Mouse (Mus musculus): ENCODE measurements around the gene Sec14l3. TPM values are rescaled to one million over a fixed set of nuclear protein-coding genes. Genes with fewer than 3 reads are reported as not detected.

The Sec14l3 gene
- polyA plus RNA-seq, 1 experiment from 2014 or later: not detected

- H3K27me3 ChIP-seq (replicated peaks; ENCODE audit: low read depth, poor library complexity, severe bottlenecking): peaks cover 17% of the 10 kb centered on the region
These were observed 28.7 kb upstream of the Sec14l3 start for GRCm38 (mm10) chr11:4035916-4036315.

DNA sequence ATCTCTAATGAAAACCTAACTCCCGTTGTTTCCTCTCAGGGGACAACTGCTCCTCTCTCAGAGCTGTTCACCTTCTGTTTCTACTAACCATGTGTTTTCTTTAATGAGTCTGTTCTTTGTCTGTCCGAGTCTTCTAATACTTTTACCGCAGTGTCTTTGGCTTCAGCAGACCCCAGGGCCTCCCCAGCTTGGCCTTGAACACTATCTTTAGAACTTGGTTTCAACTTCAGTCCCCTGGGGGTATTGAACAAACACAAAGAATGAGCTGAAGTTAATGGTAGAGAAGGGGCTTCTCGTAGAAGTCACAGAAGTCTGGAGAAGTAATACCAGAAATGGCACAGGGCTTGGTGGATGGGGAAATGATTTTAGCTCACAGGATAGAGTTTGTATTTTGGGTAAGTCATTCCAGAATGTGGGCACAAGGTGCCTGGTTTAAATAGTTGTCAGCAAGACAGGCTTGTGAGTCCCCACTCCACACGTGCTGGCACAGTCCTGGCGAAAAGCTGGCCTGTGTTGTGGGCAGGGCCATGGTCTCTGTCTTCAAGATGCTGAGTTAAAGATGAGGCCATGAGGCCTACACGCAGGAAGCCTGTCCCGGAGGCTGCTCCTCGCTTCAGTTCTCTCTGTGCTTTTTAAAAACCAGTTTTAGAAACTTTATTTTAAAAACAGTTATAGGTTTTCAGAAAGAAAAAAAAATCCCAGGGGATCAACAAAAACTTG is 28.1 kb upstream of the Sec14l3 start:
- 66% methylated on average over 9 of the region's 9 CpGs for WGBS
- Histone ChIP-seq H3K4me3 (no peak overlapping the region), H3K9me3 (no peaks in the 10 kb centered on the region), H3K27ac (replicated peaks) (no peak overlapping the region), H3K27me3 (replicated peaks; ENCODE audit: low read depth, poor library complexity, severe bottlenecking) (peaks cover 11% of the 10 kb centered on the region), H3K36me3 (replicated peaks) (no peaks in the 10 kb centered on the region), H3K4me1 (peaks cover 2% of the 10 kb centered on the region; the same call in 1 of the 2 replicates)
- DNase-seq (ENCODE audit: low spot score): no peak

More at GRCm38 (mm10) chr11:4035916-4036315, 28.7 kb upstream of the Sec14l3 start:
- peaks cover 2% of the 10 kb centered on the region; the same call in 1 of the 2 replicates for H3K4me1 ChIP-seq
- no peak for DNase-seq (ENCODE audit: low spot score)
- WGBS: 88% methylated on average over 6 of the region's 6 CpGs
- H3K4me3 ChIP-seq: no peak overlapping the region
- no peaks in the 10 kb centered on the region for H3K9me3 ChIP-seq
- no peak overlapping the region for H3K27ac ChIP-seq (replicated peaks)
- H3K36me3 ChIP-seq (replicated peaks): no peaks in the 10 kb centered on the region

GRCm38 (mm10) chr11:4039951-4040350 is 24.7 kb upstream of the Sec14l3 start:
- Histone ChIP-seq H3K4me3 (no peak overlapping the region), H3K9me3 (no peaks in the 10 kb centered on the region), H3K27me3 (replicated peaks; ENCODE audit: low read depth, poor library complexity, severe bottlenecking) (no peaks in the 10 kb centered on the region), H3K36me3 (replicated peaks) (no peaks in the 10 kb centered on the region), H3K27ac (replicated peaks) (no peak overlapping the region), H3K4me1 (no peaks in the 10 kb centered on the region)
- 92% methylated on average over 4 of the region's 4 CpGs for WGBS
- DNase-seq (ENCODE audit: low spot score): no peak

DNA sequence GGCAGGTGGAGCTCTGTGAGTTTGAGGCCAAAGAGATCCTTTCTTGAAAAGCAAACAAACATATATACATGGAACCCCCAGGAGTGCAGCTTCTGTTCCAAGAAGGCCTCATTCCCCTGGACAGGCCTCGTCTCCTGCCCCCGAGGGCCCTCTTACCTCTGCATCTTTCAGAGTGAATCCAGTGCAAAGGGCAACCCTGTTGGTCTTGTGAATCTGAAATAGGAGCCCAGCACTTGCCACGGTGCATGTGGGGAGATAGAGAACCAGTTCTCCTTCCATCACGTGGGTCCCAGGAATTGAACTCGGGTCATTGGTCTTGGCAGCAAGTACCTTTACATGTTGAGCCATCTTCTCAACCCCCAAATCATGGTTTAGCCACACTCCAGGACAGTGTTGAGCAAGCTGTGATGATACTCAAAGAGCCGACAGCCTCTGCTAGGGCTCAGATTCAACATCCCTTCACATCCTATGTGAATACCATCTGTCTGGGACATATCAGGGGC is 23.5 kb upstream of the Sec14l3 start:
- H3K4me3 ChIP-seq: no peak overlapping the region
- DNase-seq (ENCODE audit: low spot score): no peak
- no peak overlapping the region for H3K27ac ChIP-seq (replicated peaks)
- H3K27me3 ChIP-seq (replicated peaks; ENCODE audit: low read depth, poor library complexity, severe bottlenecking): no peaks in the 10 kb centered on the region
- H3K4me1 ChIP-seq: no peaks in the 10 kb centered on the region
- no peaks in the 10 kb centered on the region for H3K9me3 ChIP-seq
- H3K36me3 ChIP-seq (replicated peaks): no peaks in the 10 kb centered on the region
- WGBS: 84% methylated on average over 6 of the region's 6 CpGs

GRCm38 (mm10) chr11:4043081-4043480 is 21.6 kb upstream of the Sec14l3 start:
- H3K36me3 ChIP-seq (replicated peaks): no peaks in the 10 kb centered on the region
- no peaks in the 10 kb centered on the region for H3K27me3 ChIP-seq (replicated peaks; ENCODE audit: low read depth, poor library complexity, severe bottlenecking)
- 93% methylated on average over 7 of the region's 7 CpGs for WGBS
- no peak overlapping the region for H3K4me3 ChIP-seq
- no peaks in the 10 kb centered on the region for H3K4me1 ChIP-seq
- H3K9me3 ChIP-seq: no peaks in the 10 kb centered on the region
- no peak overlapping the region for H3K27ac ChIP-seq (replicated peaks)
- no peak for DNase-seq (ENCODE audit: low spot score)

DNA sequence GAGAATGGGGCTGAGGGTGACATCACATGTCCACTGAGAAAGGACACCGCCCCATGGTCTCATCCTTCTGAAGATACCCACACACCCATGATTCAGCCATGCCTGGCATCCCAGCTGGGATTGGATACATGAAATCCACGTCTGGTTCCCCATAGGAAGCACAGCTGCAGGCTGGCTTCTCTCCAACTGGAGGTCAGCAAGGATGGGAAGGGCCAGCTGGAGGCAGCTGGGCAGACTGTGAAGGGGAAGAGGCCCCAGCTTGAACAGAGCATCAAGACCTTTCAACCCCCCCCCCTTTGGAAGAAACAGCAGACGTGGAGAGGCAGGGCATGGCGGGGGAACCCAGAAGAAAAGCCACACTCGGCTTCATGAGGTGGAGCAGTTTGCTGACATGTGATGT is 18.1 kb upstream of the Sec14l3 start:
- Histone ChIP-seq H3K27ac (replicated peaks) (no peak overlapping the region), H3K4me3 (no peak overlapping the region), H3K36me3 (replicated peaks) (no peaks in the 10 kb centered on the region), H3K4me1 (no peaks in the 10 kb centered on the region), H3K9me3 (no peaks in the 10 kb centered on the region), H3K27me3 (replicated peaks; ENCODE audit: low read depth, poor library complexity, severe bottlenecking) (no peaks in the 10 kb centered on the region)
- no peak for DNase-seq (ENCODE audit: low spot score)
- 85% methylated on average over 5 of the region's 5 CpGs for WGBS

DNA sequence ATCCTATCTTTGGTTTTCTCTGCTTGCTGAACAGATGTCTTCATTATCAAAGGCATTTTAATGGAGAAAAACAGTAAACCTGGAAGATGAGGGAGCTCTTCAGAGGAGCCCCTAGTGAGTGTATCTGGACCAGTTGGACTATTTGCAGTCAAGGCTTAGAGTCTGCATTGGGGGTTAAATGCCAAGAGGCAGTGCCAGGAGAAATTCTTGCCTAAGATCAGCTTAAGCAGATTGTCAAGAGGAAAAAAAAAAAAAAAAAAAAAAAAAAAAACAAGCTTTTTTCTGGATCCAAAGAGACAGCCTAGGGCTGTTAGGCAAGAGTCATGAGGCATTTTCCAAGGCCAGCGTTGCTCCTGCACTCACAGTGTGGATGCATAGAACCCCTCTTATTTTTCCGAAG is 16.9 kb upstream of the Sec14l3 start:
- Histone ChIP-seq H3K36me3 (replicated peaks) (no peaks in the 10 kb centered on the region), H3K27ac (replicated peaks) (no peak overlapping the region), H3K4me3 (no peak overlapping the region), H3K27me3 (replicated peaks; ENCODE audit: low read depth, poor library complexity, severe bottlenecking) (no peaks in the 10 kb centered on the region), H3K9me3 (no peaks in the 10 kb centered on the region), H3K4me1 (no peaks in the 10 kb centered on the region)
- no peak for DNase-seq (ENCODE audit: low spot score)
- 86% methylated on average over 2 of the region's 2 CpGs for WGBS

DNA sequence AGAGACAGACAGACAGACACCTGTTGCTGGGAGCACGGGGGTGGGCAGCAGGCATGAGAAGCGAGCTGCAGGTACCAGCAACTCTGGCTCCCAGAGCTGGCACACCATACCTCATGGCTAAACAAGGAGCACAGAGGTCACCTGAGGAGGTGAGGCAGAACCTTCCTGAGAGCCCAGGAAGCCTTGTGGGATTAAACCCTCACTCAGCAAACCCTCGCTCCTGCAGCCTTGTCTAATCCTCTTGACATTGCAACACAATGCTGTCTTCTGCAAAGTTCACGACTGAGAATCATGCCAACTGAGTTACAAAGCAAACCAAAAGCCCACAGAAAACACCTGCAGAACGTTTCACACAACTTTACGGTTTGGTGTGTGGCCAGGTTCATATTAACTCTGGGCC is 16.2 kb upstream of the Sec14l3 start:
- H3K4me3 ChIP-seq: no peak overlapping the region
- no peaks in the 10 kb centered on the region for H3K9me3 ChIP-seq
- no peaks in the 10 kb centered on the region for H3K27me3 ChIP-seq (replicated peaks; ENCODE audit: low read depth, poor library complexity, severe bottlenecking)
- H3K4me1 ChIP-seq: no peaks in the 10 kb centered on the region
- H3K36me3 ChIP-seq (replicated peaks): no peaks in the 10 kb centered on the region
- 86% methylated on average over 6 of the region's 6 CpGs for whole genome bisulfite sequencing
- no peak overlapping the region for H3K27ac ChIP-seq (replicated peaks)
- DNase-seq (ENCODE audit: low spot score): no peak

DNA sequence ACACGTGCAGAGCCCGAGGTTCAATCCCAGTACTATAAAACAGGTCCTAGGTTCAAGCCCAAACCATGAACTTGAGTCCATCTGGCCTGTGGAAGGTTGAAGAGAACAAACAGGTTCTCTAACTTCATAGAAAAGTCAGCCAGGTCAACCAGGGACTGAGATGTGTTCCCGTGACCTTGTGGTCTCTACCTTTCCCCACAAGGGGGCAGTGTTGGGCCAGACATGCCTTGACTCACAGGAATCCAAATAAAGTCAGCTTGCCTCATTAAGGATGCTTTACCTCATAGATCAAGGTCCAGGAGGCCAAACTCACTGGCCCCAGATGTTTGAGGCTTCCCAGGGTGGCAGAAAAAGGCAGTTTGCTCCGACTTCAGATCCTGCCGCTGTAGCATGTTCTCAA is 11.1 kb upstream of the Sec14l3 start:
- no peak overlapping the region for H3K27ac ChIP-seq (replicated peaks)
- WGBS: 18% methylated on average over 5 of the region's 5 CpGs
- no peaks in the 10 kb centered on the region for H3K9me3 ChIP-seq
- H3K36me3 ChIP-seq (replicated peaks): no peaks in the 10 kb centered on the region
- no peak overlapping the region for H3K4me3 ChIP-seq
- H3K27me3 ChIP-seq (replicated peaks; ENCODE audit: low read depth, poor library complexity, severe bottlenecking): no peaks in the 10 kb centered on the region
- no peaks in the 10 kb centered on the region for H3K4me1 ChIP-seq
- DNase-seq (ENCODE audit: low spot score): peak; percentile 79

- no peak overlapping the region for H3K27ac ChIP-seq (replicated peaks)
- H3K4me3 ChIP-seq: no peak overlapping the region
- H3K27me3 ChIP-seq (replicated peaks; ENCODE audit: low read depth, poor library complexity, severe bottlenecking): no peaks in the 10 kb centered on the region
- no peak for DNase-seq (ENCODE audit: low spot score)
- no peaks in the 10 kb centered on the region for H3K36me3 ChIP-seq (replicated peaks)
- H3K9me3 ChIP-seq: no peaks in the 10 kb centered on the region
- H3K4me1 ChIP-seq: peaks cover 9% of the 10 kb centered on the region
- WGBS: 76% methylated on average over 5 of the region's 5 CpGs
These were observed 3.6 kb upstream of the Sec14l3 start for GRCm38 (mm10) chr11:4060866-4061575.

DNA sequence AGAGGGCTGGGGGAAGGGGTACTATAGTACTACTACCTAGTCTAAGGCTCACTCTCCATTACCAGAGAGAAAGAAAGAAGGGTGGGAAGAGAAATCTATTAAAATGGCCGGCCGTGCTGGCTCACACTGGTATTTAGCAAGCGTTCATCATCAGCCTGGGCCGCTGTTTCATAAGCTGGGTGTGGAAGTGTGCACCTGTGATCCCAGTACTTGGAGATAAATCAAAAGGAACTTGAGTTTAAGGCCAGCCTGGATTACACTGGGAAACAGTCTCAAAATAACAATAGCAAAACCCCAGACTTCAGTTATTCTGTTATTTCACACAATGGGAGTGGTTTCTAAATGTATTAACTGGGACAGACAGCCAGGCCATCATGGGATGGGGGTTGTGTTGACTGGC is 2.1 kb upstream of the Sec14l3 start:
- Histone ChIP-seq H3K36me3 (replicated peaks) (no peaks in the 10 kb centered on the region), H3K9me3 (no peaks in the 10 kb centered on the region), H3K4me1 (peaks cover 9% of the 10 kb centered on the region), H3K27me3 (replicated peaks; ENCODE audit: low read depth, poor library complexity, severe bottlenecking) (no peaks in the 10 kb centered on the region), H3K27ac (replicated peaks) (no peak overlapping the region), H3K4me3 (no peak overlapping the region)
- DNase-seq (ENCODE audit: low spot score): no peak
- WGBS: 88% methylated on average over 4 of the region's 4 CpGs

DNA sequence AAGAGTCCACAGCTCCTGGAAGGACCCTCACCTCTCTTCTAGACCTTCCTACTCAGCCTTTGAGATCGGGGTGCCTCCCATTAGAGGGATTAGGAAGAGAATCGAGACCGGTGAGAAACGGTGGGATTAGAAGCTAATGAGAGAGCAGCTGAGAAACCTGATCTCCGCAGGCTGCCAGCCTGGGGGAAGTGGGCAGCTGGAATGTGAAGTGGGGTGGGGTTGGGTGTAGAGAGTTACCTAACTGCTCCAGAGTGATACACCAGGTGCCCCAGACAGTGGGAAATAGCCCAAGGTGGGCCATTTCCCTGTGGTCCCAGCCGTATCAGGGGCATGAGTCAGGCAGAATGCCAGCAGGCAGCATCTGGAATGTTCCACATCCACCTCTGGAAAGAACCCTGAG is 1.7 kb upstream of the Sec14l3 start:
- H3K36me3 ChIP-seq (replicated peaks): no peaks in the 10 kb centered on the region
- H3K4me1 ChIP-seq: peaks cover 9% of the 10 kb centered on the region
- no peak for DNase-seq (ENCODE audit: low spot score)
- no peak overlapping the region for H3K4me3 ChIP-seq
- H3K9me3 ChIP-seq: no peaks in the 10 kb centered on the region
- no peak overlapping the region for H3K27ac ChIP-seq (replicated peaks)
- 37% methylated on average over 6 of the region's 6 CpGs for WGBS
- H3K27me3 ChIP-seq (replicated peaks; ENCODE audit: low read depth, poor library complexity, severe bottlenecking): no peaks in the 10 kb centered on the region

DNA sequence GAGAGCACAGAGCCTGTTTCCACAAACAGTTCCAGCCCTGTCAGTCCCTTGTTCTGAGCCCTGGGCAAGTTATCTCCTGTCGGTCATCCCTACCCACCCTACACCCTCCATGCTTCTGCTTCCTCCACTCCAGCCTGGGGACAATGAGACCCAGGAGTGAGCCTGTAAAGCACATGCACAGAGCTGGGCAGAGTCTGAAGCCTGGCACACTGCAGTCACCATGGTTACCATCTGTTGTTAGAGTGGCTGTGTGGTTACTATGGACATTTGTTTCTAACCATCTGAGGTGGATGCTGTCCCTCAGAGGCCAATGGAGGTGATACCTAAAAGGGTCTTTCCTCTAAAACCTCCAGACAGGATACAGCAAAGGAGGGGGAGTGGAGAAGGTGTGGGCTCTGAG is 5.0 kb downstream of the Sec14l3 start:
- WGBS: 78% methylated on average over 1 of the region's 1 CpGs
- no peak overlapping the region for H3K4me3 ChIP-seq

More for the DNA sequence above, 5.0 kb downstream of the Sec14l3 start:
- no peak overlapping the region for H3K27ac ChIP-seq (replicated peaks)
- DNase-seq (ENCODE audit: low spot score): no peak
- H3K9me3 ChIP-seq: no peaks in the 10 kb centered on the region
- no peaks in the 10 kb centered on the region for H3K27me3 ChIP-seq (replicated peaks; ENCODE audit: low read depth, poor library complexity, severe bottlenecking)
- H3K4me1 ChIP-seq: no peaks in the 10 kb centered on the region
- H3K36me3 ChIP-seq (replicated peaks): no peaks in the 10 kb centered on the region

Data from embryonic facial prominence, embryonic 10.5 days (tissue).